In genomic region chr17:71616319-71617032, GRCm38 (mm10) we compare ENCODE assay signal across 8 mouse cellular contexts. TPM values are rescaled to one million over a fixed set of nuclear protein-coding genes. Genes with fewer than 3 reads are reported as not detected.
DNase-seq lines count a peak whose midpoint lies in the region; ATAC-seq and TF ChIP-seq lines count a peak whose summit lies in the region.

No protein-coding gene starts in this region.

- peak overlapping the region; percentile 67 for H3K4me2 ChIP-seq in intestine, embryonic 16.5 days (ENCODE audit: low read depth, low read length)

- peak overlapping the region; percentile 65 for H3K27ac ChIP-seq in intestine, embryonic 16.5 days (ENCODE audit: low read length)

- no peak for TF ChIP-seq POLR2A in brain, embryonic 14.5 days (IDR thresholded peaks at IDR 0.05; ENCODE audit: borderline replicate concordance, extremely low read depth, insufficient read depth, insufficient read length, poor library complexity, severe bottlenecking)

- no peak for TF ChIP-seq CTCF in brain, embryonic 14.5 days (IDR thresholded peaks at IDR 0.05; ENCODE audit: borderline replicate concordance, extremely low read depth, insufficient read depth, insufficient read length)

- H3K4me3 ChIP-seq in intestine, embryonic 16.5 days (ENCODE audit: low read length) = peak overlapping the region; percentile 100

- WGBS in intestine, embryonic 16.5 days = under 1% methylated on average over 68 of the region's 73 CpGs

- H3K9ac ChIP-seq in intestine, embryonic 16.5 days (ENCODE audit: low read depth, low read length) = peak overlapping the region; percentile 97

- peak; percentile 53 to 55 for DNase-seq in cerebellum, postnatal 10 days
- no peak for DNase-seq in cerebellum, adult 11-12 months
- DNase-seq in B cell, adult 2 months = peak; percentile 48
- DNase-seq in brain, embryonic 14.5 days (ENCODE audit: low read depth) = peak; percentile 20
- DNase-seq in gastrocnemius, adult 8-10 months (ENCODE audit: low spot score in 2 of 2) = peak; percentile 3 to 5
- DNase-seq in lung, postnatal 10 days = peak; percentile 16
- peak; percentile 26 for DNase-seq in splenic B cell, adult 2 months (ENCODE audit: low read depth, low spot score)

- H3K27me3 ChIP-seq in intestine, embryonic 16.5 days (replicated peaks; ENCODE audit: control insufficient read depth, insufficient read depth, low read length) = no peaks in the 10 kb centered on the region
- no peaks in the 10 kb centered on the region for H3K27me3 ChIP-seq in splenic B cell, adult 2 months (ENCODE audit: control insufficient read depth, insufficient read depth, low read length, poor library complexity, severe bottlenecking)

- H3K9me3 ChIP-seq in intestine, embryonic 16.5 days (ENCODE audit: control insufficient read depth, low read length) = no peaks in the 10 kb centered on the region

- ATAC-seq in intestine, embryonic 16.5 days = peak; percentile 77

- H3K36me3 ChIP-seq in intestine, embryonic 16.5 days (ENCODE audit: control insufficient read depth, insufficient read depth, low read length) = no peaks in the 10 kb centered on the region
- H3K36me3 ChIP-seq in splenic B cell, adult 2 months (ENCODE audit: control insufficient read depth, insufficient read depth, low read length, poor library complexity, severe bottlenecking) = no peaks in the 10 kb centered on the region

- H3K4me1 ChIP-seq in intestine, embryonic 16.5 days (ENCODE audit: control insufficient read depth, insufficient read depth, low read length) = no peaks in the 10 kb centered on the region; the same call in none of the 2 replicates

RNA-seq across cellular contexts. Expression of gene Wdr43, which starts 0.8 kb away (rescaled TPM):
- polyA plus RNA-seq in brain, embryonic 14.5 days (2012; rRNA removed) = 26.9 and 44.8 TPM in 2 replicates
- 10 to 100 TPM; 26.4 to 29.4 (median 28.1) TPM for total RNA-seq in gastrocnemius, adult 8-10 months (2022)
- 60.0 and 65.2 TPM in 2 replicates for polyA plus RNA-seq in intestine, embryonic 16.5 days (2015; fragmentation: Nextera tagmentation; extraction: Ambion mirVana)

RNA-seq across cellular contexts. Expression of gene Togaram2, which starts 56.6 kb away (rescaled TPM):
- polyA plus RNA-seq in brain, embryonic 14.5 days (2012; rRNA removed) = 0.61 and 0.68 TPM in 2 replicates
- total RNA-seq in gastrocnemius, adult 8-10 months (2022) = 1 to 10 TPM; 1.4 to 2.4 (median 2.1) TPM
- 0.27 and 0.45 TPM in 2 replicates for polyA plus RNA-seq in intestine, embryonic 16.5 days (2015; fragmentation: Nextera tagmentation; extraction: Ambion mirVana)
